Mouse (Mus musculus) retina, adult 2 months (tissue): ENCODE results near the gene Rad18.
"Not testable (repeated sequence)": the region's sequence is repeated elsewhere in the genome, so short reads cannot be mapped to it uniquely, and the experiment has no call there.

ENCODE experiments used
- DNase-seq: peaks from one replicate; pipeline ENCODE4 v3.0.0-alpha.2; 2012; ENCODE audit warnings: low read depth, low spot score

The Rad18 gene

DNA sequence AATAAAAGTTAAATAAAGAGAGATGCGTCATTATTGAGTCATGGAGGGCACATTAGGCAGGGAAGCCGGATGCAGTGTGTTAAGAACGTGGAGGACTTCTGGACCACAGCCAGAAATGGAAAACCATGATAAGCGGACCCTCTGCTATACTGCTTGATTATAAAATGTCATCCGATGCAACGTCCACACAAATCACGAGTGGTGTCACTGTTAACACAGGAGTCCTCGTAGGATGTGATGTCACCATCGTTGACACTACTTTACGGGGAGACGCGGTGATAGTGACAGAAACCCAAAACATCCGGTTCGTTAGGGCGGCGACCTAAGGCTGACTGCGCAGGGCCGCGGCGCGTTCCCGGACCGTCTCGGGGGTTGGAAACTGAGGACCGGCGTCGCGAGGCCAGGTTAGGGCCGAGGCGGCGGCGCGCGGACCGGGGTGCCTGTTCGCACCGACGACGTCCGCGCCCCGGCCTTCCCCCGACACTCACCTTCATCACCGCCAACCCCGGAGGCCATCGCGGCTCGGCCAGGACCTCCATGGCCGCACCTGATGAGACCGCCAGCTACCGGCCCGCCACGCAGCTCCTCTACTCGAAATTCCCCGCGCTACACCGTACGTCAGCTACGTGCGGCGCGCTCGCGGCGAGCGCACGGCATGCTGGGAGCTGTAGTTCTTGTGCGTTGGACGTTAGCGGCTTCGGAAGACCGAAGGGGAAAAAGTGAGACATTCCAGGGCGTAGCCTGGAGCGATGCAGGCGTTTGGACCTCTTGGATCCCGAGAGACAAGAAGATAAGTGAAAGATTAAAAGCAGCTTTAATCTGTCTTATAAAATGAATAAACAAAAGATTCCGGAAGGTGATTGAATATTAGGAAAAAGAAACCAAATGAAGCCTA lies at the start of gene Rad18:
TSS of gene Rad18 (minus strand) at position 631 of the 895 bp plus-strand sequence.
- DNase-seq = peak; percentile 69

DNA sequence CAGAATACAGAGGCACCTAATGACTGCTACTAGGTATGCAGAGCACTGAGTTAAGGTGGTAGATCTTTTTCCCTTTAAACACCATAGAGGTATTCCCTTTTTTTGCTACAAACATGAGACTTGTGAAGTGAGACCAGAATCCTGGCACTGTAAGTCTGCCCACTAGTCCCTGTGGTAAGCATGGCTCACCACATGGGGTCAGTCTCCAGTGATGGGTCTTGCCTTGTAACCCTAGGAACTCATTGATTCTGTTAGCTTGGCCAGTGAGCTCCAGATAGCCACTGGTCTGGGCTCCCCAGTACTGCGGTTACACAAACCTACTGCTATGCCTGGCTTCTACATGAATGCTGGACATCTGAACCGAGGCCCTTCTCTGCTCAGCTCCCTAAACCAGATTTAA lies 45.8 kb upstream of the Rad18 start:
- no peak for DNase-seq

DNA sequence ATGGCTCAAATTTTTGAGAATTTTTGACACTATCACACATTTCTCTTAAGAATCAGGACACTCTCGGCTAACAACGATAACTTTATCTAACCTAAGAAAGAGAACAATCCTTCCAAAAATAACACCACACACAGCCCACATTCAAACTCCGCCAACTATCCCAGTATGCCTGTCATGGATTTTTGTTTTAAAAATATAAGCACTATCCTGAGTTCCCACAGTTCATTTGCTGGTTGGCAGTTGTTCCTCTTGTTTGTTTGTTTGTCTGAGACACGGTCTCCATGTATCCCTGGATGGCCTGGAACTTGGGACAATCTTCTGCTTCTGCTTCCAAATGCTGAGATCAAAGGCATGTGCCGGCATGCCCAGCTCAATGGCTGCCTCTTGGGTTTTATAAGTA lies 45.3 kb upstream of the Rad18 start:
- DNase-seq = no peak

DNA sequence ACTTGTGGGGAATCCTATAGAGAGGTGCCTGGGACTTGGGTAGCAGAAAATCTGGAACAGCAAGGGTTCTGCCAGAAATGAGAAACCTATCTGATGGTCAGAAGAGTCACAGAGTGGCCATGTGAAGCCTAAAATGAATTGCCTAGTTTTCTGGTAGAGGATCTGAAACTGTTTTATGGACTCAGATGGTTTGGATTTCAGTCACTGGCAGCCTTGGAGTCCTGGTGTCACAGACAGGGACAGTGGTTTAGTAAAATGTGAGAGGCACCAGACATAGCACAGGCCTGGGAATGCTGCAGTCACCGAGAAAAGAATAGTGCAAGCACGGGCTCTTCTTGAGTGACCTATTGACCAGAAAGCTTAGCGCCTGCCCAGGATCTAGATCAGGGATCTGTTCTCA lies 43.1 kb upstream of the Rad18 start:
- DNase-seq = no peak

DNA sequence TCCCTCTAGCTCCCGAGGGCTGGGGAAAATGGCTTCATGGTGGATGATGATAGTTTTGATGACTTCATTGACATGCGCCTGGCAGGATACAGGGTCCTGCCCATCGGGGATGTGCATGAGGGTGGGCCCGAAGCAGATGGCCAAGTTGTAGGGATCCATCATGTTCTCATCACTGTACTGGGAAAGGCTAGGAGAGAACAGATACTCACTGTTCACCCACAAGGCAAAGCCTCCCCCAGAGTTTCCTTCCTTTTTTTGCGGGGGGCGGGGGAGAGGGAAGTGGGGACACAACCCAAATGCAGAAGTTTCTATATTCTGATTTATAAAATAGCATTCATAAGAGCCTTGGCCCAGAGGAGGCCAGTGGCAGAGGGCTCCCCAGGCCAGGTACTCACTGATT lies 42.4 kb upstream of the Rad18 start:
- DNase-seq = no peak

DNA sequence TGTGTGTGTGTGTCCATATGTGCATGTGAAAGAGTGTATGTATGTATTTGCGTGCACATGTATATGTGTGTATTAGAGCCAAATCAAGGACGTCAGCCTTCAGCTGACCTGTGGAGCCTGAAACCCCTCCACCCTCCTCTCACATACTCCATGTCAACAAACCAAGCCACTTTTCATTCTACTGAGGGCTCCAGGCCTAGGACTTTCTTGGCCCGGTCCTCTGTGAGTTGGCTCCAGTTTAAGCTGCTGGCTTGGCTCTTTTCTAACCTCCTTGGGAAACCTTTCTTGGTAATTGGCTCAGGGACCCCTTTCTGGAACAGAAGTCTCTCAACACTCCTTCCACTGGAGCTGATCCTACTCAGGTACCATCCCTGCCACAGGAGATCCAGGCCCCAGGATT lies 40.0 kb upstream of the Rad18 start:
- no peak for DNase-seq

DNA sequence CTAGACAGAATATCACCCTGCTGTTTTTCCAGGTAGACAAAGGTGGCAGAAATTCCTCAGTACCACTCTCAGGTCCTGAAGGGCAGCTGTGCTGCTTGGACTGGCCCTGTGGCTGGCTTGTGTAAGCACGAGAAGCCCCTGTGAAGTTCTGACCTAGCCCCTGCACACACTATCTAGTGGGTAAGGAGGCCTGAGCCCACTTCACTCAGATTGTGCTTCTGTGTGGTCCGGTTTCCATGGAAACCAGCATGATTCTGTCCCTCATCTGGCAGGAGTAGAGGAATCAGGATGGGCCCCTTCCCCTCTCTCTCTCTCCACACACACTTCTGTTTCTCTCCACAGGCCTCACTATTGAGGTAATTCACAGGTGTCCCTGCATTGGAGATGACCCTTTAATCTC lies 38.6 kb upstream of the Rad18 start:
- DNase-seq = no peak

DNA sequence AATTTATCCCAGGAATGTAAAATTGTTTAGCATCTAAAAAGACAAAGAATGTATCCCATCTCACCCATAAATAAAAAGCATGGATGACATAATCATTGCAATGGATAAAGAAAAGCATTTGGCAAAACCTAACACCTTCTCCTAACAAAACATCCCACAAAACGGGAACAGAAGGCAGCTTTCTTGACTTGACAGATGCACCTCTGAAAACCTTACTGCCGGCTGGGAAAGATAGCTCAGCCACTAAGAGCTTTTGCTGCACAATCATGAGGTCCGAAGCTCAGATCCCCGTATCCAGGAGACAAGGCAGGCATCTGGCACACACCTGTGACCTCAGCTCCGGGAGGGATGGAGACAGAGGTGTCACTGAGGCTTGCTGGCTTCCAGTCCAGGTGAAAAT lies 37.5 kb upstream of the Rad18 start:
- DNase-seq = no peak

DNA sequence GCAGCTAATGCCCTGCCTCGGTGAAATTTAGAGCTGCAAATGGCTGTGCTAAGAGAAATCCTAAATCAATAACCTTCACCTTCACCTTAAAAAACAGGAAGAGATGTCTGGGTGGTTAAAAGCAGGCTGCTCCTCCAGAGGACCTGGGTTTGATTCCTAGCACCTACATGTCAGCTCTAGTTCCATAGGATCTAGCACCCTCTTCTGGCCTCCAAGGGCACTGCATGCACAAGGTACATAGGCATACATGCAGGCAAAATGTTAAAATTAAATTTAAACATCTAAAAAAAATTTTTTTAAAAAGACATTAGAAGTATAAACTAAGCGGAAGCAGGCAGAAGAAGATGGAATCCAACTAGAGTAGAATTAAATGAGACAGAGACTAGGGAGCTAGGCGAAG lies 35.9 kb upstream of the Rad18 start:
- DNase-seq = no peak

DNA sequence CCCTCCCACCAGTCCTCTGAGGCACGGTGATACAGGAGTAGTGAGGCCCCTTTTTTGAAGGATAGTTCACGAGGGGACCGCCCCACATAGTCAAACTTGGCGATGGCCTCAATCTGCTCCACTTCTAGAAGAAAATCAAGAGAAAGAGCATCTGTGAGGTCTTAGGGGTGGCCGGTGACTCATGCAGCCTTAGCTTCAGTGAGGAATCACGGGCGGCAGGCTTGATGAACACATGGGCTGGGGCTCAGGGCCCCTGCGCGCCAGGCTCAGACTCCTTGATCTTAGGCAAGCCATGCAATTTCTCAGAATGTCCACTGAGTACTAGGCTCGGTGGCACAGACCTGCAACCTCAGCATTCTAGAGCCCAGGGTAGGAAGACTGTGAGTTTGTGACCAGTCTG lies 34.9 kb upstream of the Rad18 start:
- DNase-seq = no peak

DNA sequence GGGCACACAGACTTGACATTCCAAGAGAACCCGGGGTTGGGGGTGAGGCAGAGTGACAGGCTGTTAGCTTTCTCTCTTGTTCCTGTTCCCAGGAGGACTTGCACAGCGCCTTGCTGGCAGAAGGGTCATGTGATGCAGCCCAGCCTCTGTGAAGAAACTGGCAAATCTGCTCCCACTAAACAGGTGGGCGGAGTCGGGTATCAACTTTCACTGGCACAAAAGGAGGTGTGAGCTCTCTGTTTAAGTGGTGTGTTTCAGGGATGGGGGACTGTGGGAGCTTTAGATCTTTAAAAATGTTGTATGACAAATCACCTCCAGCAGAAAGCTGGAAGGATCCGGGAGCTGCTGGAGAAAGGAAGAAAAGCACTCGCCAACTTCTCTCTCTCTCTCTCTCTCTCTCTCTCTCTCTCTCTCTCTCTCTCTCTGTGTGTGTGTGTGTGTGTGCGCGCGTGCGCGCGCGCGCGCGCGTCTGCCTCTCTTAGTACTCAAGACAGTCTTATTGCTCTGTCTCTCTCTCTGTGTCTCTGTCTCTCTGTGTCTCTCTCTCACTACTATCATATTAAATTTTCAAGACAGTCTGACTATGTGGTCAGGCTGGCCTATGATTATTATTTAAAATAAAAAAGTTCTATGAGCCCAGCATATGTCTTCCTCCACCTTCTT lies 32.4 kb upstream of the Rad18 start:
- no peak for DNase-seq

DNA sequence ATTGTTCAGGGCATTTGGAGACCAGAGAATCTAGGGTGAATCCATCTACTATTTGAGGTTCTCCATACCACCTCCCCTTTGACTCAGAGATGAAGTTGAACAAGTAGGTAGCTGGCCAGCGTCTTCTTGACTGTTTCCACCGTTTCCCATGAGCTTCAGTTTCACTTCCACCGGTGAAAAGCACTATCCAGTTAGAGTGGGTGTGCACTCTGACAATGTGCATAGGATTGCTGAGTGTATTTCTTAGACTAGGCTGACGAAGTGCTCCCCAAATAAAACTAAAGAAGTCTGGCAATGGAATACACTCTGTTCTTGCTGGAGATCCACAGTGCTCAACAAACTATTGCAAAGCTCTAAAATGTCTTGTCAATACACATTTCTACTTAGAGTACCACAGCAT lies 29.0 kb upstream of the Rad18 start:
- no peak for DNase-seq

DNA sequence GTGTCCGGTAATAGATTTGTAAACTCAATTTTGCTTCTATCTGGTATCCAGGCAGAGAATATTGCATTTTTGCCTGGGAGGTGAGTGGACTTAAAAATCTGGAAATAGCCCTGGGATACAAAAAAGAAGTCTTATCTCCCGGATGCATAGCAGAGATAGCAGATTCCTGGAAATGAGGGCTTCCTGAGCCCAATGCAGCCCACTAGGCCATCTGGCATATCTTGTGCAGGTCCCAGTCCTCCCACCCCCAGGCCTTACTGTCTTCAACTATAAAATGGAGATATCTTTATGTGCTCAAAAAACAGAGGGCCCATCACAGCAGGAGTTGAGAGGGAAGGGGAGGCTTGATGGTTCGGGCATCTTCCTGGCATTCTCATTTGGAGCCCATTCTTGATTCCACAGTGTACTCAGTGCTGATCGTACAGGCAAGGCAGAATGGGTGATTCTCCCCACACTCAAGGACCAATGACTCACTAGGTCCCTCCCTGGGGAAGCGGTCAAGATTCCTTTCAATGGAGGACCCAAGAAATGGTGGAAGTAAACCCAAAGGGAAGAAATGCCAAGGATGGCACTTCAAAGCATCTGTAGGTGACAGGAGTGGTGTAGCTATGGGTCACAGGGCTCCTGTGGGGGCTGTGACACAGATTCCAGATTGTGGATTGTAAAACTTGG lies 24.1 kb upstream of the Rad18 start:
- DNase-seq = no peak

DNA sequence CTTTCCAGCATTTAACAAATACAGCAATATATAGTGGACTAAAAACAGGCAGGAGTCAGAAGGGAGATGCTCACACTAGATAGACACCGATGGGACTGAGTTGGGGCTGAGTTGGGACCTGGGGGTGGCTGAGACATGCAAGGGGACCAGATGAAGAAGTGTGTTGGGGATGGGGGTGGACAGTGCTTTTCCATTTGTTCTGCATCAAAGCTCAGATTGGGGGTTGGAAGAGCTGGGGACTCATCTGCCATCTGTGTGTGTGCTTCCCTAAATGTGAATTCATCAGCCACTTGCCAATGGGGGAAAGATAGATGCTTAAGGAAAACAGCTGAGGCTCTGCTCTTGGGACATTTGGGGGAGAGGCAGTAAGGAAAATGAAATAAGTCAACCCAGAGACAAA lies 23.5 kb upstream of the Rad18 start:
- no peak for DNase-seq

DNA sequence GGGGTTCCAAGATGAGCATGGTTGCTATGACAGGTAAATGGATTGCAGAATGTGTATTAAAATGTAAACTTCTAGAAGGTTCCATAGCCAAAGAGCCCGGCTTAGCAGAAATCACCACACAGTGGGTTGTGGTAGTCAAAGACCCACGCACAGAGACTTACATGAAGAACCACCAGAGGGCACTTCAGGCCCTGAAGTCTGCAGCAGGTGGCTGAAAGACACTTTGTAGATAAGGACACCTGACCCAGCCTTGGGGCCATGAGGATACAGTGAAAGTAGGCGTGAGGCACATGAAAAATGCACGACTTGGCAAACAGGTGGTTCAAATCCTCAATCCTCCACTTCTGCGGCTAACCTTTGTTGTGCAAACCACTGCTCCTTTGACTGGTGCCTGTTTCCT lies 20.7 kb upstream of the Rad18 start:
- no peak for DNase-seq

DNA sequence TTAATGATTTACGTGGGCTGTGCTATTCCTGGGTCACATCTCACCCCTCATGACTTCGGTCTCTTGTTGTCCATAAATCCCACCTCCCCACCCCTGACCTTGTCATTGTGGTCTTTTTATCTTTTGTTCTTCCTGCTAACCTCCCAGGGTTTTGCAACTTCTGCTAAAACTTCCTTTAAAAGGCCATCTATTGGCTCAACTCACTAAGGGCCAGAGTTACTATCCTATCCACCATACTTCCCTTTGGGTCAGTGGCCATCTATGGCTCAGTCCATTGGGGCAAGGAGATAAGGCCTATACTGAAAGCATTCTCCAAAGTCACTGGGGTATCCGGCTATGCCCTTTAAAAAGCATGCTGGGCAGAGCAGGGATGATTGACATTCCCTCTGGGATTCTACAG lies 17.5 kb upstream of the Rad18 start:
- DNase-seq = no peak

DNA sequence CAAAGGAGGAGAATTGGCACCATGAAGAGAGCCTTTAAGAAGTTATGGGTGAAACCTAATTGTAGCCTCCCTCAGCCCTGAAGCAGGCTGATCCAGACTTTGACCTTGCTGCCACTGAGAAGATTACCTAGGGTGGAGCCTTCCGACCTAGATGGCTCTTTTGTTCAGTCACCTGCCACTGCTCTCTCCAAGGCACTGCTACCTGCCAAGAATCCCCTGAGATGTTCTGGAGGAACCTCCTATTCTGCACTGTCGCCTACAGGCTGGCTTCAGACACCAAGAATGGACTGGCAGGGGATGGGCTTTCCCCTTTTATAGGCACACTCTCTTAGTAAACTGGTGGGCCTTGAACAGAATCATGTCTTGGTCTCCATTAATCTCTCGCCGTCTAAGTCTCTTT lies 5.8 kb upstream of the Rad18 start:
- DNase-seq = not testable (repeated sequence)

DNA sequence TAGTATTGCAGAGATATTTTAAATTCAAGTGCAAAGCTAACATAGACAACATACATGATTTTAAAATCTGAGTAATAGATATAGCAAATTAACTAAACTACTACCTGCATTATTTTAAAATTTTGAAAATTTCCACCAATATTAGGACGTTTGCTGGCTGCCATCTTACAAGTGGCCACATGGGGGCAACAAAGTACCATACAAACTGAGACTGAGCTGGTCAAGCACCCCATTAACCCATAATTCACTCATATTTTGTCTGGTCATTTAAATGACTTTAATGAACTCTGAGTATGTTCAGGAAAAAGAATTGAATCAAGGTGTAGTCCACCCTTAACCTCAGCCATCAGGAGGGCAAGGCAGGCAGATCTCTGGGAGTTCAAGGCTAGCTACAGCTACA lies 3.9 kb upstream of the Rad18 start:
- no peak for DNase-seq

DNA sequence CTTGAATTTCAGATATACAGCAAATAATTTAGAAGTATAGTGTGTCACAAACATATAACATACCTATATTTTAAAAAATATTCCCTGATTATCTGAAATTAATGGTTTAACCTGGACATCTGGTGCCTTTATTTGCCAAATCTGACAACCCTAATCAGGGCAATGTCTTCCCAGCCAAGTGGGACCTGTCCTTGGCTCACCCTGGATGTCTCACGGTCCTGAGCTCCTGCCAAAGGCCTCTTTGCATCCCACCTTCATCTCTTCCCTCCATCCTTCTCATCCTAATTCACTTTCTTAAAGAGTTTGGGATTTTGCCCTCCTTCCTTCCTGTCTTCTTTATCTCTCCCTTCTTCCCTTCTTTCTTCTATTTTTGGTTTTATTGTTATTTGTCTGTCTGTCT lies 2.6 kb upstream of the Rad18 start:
- DNase-seq = no peak

DNA sequence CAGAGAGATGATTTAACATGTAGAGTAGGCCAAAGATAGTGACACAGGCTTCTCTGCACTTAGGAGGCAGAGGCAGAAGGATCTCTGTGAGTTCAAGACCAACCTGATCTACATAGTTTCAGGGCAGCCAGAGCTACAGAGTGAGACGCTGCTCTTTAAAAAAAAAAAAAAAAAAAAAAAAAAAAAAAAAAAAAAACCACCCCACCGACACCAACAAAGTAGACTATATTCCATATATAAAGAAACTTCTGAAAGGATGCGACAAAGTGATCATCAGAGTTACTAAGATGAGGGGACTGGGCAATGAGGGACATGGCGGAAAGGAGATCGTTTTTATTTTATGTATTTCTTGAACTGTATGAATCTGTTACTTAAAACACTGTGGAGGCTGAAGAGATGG lies 2.0 kb downstream of the Rad18 start:
- no peak for DNase-seq

DNA sequence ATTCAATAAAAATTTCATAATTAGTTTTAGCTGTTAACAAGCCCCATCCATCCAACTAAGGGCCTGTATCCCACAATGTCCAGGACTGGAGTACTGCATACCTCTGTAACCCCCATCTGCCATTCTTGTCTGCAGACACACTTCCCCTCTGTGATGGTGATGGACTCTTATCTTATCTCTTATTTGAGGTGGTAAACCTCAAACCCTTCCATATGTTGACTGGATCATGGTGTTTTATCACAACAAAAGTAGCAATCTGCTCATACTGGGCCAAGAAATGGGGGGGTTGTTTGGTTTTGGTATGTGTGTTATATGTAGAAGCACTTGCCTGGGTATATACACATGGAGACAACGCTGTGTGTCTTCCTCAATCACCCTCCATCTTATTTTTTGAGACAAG lies 5.0 kb downstream of the Rad18 start:
- no peak for DNase-seq

DNA sequence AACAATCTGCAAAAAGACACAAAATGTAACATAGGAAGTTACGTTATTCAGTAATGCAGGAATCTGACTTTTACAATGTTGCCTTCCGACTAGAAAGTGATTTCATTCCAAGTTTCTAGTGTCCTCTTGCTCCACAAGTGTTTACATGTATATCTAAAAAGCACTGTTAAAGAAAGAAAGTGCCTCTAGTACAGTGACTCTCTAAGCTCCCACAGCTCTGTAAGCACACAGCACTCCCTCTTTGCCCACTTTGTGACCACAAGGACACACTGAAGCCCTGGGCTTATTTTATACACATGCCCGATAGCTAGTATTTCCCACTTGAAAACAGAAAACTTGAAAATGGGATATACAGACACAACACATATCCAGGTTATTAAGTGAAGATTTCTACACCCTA lies 8.5 kb downstream of the Rad18 start:
- DNase-seq = no peak

DNA sequence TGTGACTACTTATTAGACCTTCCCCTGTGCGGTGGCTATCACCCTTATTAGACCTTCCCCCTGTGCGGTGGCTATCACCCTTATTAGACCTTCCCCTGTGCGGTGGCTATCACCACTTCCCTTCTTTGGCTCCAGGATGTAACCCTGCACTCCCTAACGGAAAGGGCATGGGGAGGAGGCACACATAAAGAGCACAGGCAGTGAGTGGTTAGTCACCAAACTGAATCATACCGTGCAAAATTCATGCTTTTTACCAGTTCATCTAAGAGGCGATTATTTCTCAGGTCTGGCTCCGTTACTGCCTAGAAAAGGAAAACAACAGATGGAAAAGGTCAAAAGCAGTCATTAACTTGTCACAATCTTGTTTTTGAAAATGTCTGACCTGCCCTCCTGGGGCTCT lies 10.0 kb downstream of the Rad18 start:
- DNase-seq = no peak
